24 mouse cellular contexts compared by ENCODE assay signal in the genomic region with DNA sequence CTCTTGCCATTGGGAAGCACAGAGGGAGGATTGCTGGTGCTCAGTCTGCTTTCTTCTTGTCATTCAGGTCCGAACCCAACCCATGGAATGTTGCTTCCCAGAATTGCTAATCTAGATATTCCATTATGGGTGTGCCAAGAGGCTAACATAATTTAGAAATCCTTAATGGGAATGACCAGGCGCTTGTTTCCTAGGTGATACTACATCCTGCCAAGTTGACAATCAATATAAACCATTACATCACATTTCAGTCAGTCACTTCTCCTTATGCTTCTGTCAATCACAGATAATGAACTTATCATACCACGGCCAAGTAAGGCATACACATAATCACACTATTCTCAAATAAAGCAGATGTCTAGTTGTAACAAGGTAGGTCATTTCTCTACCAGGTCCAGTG.
DNase-seq lines count a peak whose midpoint lies in the region; ATAC-seq and TF ChIP-seq lines count a peak whose summit lies in the region.
"Had no signal": no experiment of that assay in that cellular context is flagged by ENCODE, and none has a peak within 500 bp of the region (broad histone marks: within the 10 kb centered on the region; RNA-seq: fewer than 3 reads in every experiment).

No protein-coding gene starts in this region.

- H3K79me2 ChIP-seq in liver, adult 2 months (ENCODE audit: control insufficient read depth, insufficient read depth, low read length) = no peaks in the 10 kb centered on the region

- H3K36me3 ChIP-seq in forebrain, embryonic 12.5 days (replicated peaks) = no peaks in the 10 kb centered on the region
- no peaks in the 10 kb centered on the region for H3K36me3 ChIP-seq in forebrain, embryonic 11.5 days (ENCODE audit: control insufficient read depth, insufficient read depth, low read length)
- no peaks in the 10 kb centered on the region for H3K36me3 ChIP-seq in forebrain, embryonic 14.5 days (ENCODE audit: control insufficient read depth, insufficient read depth, low read length)
- H3K36me3 ChIP-seq in forebrain, postnatal 0 days (ENCODE audit: insufficient read depth) = no peaks in the 10 kb centered on the region
- no peaks in the 10 kb centered on the region for H3K36me3 ChIP-seq in liver, adult 2 months (ENCODE audit: control insufficient read depth, insufficient read depth, low read length)
- no peaks in the 10 kb centered on the region for H3K36me3 ChIP-seq in forebrain, embryonic 16.5 days (ENCODE audit: control insufficient read depth, insufficient read depth)
- H3K36me3 ChIP-seq: embryonic facial prominence, embryonic 10.5 days; embryonic facial prominence, embryonic 12.5 days; G1E had no signal

- H3K27me3 ChIP-seq in forebrain, embryonic 12.5 days = no peaks in the 10 kb centered on the region
- no peaks in the 10 kb centered on the region for H3K27me3 ChIP-seq in forebrain, embryonic 11.5 days (ENCODE audit: control insufficient read depth, insufficient read depth, low read length)
- no peaks in the 10 kb centered on the region for H3K27me3 ChIP-seq in forebrain, embryonic 14.5 days (replicated peaks; ENCODE audit: control insufficient read depth, insufficient read depth, low read length)
- H3K27me3 ChIP-seq in forebrain, postnatal 0 days (ENCODE audit: insufficient read depth, low read length) = no peaks in the 10 kb centered on the region
- H3K27me3 ChIP-seq in liver, adult 2 months (ENCODE audit: control insufficient read depth, insufficient read depth, low read length) = no peaks in the 10 kb centered on the region
- no peaks in the 10 kb centered on the region for H3K27me3 ChIP-seq in forebrain, embryonic 16.5 days (replicated peaks; ENCODE audit: control insufficient read depth, insufficient read depth, low read length)
- H3K27me3 ChIP-seq: CH12.LX; embryonic facial prominence, embryonic 12.5 days; Patski had no signal

- no peak overlapping the region for H3K4me3 ChIP-seq in forebrain, embryonic 12.5 days (replicated peaks)
- no peak overlapping the region for H3K4me3 ChIP-seq in forebrain, embryonic 11.5 days (ENCODE audit: low read depth, low read length)
- no peak overlapping the region for H3K4me3 ChIP-seq in forebrain, embryonic 14.5 days (ENCODE audit: low read depth, low read length)
- no peak overlapping the region for H3K4me3 ChIP-seq in forebrain, postnatal 0 days (ENCODE audit: low read depth, low read length)
- H3K4me3 ChIP-seq in liver, adult 2 months (ENCODE audit: insufficient read depth, low read depth, low read length) = no peak overlapping the region
- no peak overlapping the region for H3K4me3 ChIP-seq in forebrain, embryonic 16.5 days (replicated peaks; ENCODE audit: low read length)
- H3K4me3 ChIP-seq: embryonic facial prominence, embryonic 10.5 days; embryonic facial prominence, embryonic 12.5 days had no signal

- peak; percentile 17; the same call in 1 of the 2 replicates for ATAC-seq in forebrain, embryonic 12.5 days (ENCODE audit: low FRiP score)
- ATAC-seq in forebrain, embryonic 11.5 days (replicated peaks; ENCODE audit: low FRiP score) = no peak
- peak; percentile 50; the same call in 1 of the 2 replicates for ATAC-seq in forebrain, embryonic 14.5 days
- ATAC-seq in forebrain, postnatal 0 days = no peak
- peak; percentile 72 for ATAC-seq in forebrain, embryonic 16.5 days
- ATAC-seq: activated CD4-positive, CD25-positive, alpha-beta regulatory T cell, adult 4 months; CD4-positive, CD25-positive, alpha-beta regulatory T cell, adult 4 months; Patski had no signal

- DNase-seq in forebrain, embryonic 11.5 days (ENCODE audit: low spot score) = no peak
- peak; percentile 30 for DNase-seq in forebrain, embryonic 14.5 days (ENCODE audit: low spot score)
- no peak for DNase-seq in forebrain, postnatal 0 days
- peak; percentile 31 for DNase-seq in liver, adult 2 months (ENCODE audit: extremely low read depth, low read depth, low spot score)
- no peak for DNase-seq in liver
- no peak for DNase-seq in cerebellum, postnatal 10 days
- DNase-seq: adrenal gland, adult 8-10 months; adrenal gland, postnatal 14 days; adrenal gland, postnatal 36 days; B cell, adult 2 months; cerebellum, adult 11 months; cerebellum, adult 18-20 months; cerebellum, adult 8-10 months; cerebellum, adult 9-11 months; cerebellum, postnatal 25 days had no signal

- H3K9me3 ChIP-seq in forebrain, embryonic 12.5 days = no peaks in the 10 kb centered on the region
- H3K9me3 ChIP-seq in forebrain, embryonic 11.5 days (ENCODE audit: control insufficient read depth, low read length) = no peaks in the 10 kb centered on the region
- no peaks in the 10 kb centered on the region for H3K9me3 ChIP-seq in forebrain, embryonic 14.5 days (replicated peaks; ENCODE audit: control insufficient read depth, low read length)
- no peaks in the 10 kb centered on the region for H3K9me3 ChIP-seq in forebrain, postnatal 0 days (ENCODE audit: low read length)
- no peaks in the 10 kb centered on the region for H3K9me3 ChIP-seq in forebrain, embryonic 16.5 days (ENCODE audit: control insufficient read depth, low read length)
- H3K9me3 ChIP-seq: embryonic facial prominence, embryonic 10.5 days; embryonic facial prominence, embryonic 12.5 days had no signal

- H3K4me2 ChIP-seq in forebrain, embryonic 12.5 days = no peak overlapping the region
- no peak overlapping the region for H3K4me2 ChIP-seq in forebrain, embryonic 11.5 days (ENCODE audit: low read depth, low read length, severe bottlenecking)
- H3K4me2 ChIP-seq in forebrain, embryonic 14.5 days (ENCODE audit: low read length) = no peak overlapping the region
- H3K4me2 ChIP-seq in forebrain, postnatal 0 days (ENCODE audit: low read depth) = no peak overlapping the region
- H3K4me2 ChIP-seq in forebrain, embryonic 16.5 days (ENCODE audit: low read length) = no peak overlapping the region
- H3K4me2 ChIP-seq: embryonic facial prominence, embryonic 12.5 days had no signal

- WGBS in forebrain, embryonic 12.5 days = 75% methylated on average over 3 of the region's 3 CpGs
- 83% methylated on average over 3 of the region's 3 CpGs for WGBS in forebrain, embryonic 11.5 days
- 54% methylated on average over 3 of the region's 3 CpGs for WGBS in forebrain, embryonic 14.5 days
- 43% methylated on average over 3 of the region's 3 CpGs for WGBS in forebrain, postnatal 0 days
- 49% methylated on average over 3 of the region's 3 CpGs for WGBS in liver, adult 2 months
- WGBS in forebrain, embryonic 16.5 days = 32% methylated on average over 3 of the region's 3 CpGs

- TF ChIP-seq CTCF in forebrain, postnatal 0 days (IDR thresholded peaks at IDR 0.05; ENCODE audit: low read depth) = no peak
- no peak for TF ChIP-seq CTCF in liver, adult 2 months (IDR thresholded peaks at IDR 0.05; ENCODE audit: low read depth, low read length)

- no peaks in the 10 kb centered on the region for H3K4me1 ChIP-seq in forebrain, embryonic 12.5 days
- no peaks in the 10 kb centered on the region for H3K4me1 ChIP-seq in forebrain, embryonic 11.5 days (replicated peaks; ENCODE audit: control insufficient read depth, insufficient read depth, low read length)
- H3K4me1 ChIP-seq in forebrain, embryonic 14.5 days (ENCODE audit: control insufficient read depth, insufficient read depth, low read length) = no peaks in the 10 kb centered on the region
- H3K4me1 ChIP-seq in forebrain, postnatal 0 days (ENCODE audit: insufficient read depth) = no peaks in the 10 kb centered on the region
- no peaks in the 10 kb centered on the region for H3K4me1 ChIP-seq in liver, adult 2 months (ENCODE audit: control insufficient read depth, insufficient read depth, low read length)
- no peaks in the 10 kb centered on the region for H3K4me1 ChIP-seq in forebrain, embryonic 16.5 days (replicated peaks; ENCODE audit: control insufficient read depth, insufficient read depth, low read length)
- H3K4me1 ChIP-seq: embryonic facial prominence, embryonic 10.5 days; embryonic facial prominence, embryonic 12.5 days had no signal

- TF ChIP-seq POLR2A in liver, adult 2 months (IDR thresholded peaks at IDR 0.05; ENCODE audit: extremely low read depth, insufficient read depth, low read length) = no peak

- no peak overlapping the region for H3K9ac ChIP-seq in forebrain, embryonic 12.5 days
- H3K9ac ChIP-seq in forebrain, embryonic 11.5 days (ENCODE audit: low read length) = no peak overlapping the region
- no peak overlapping the region for H3K9ac ChIP-seq in forebrain, embryonic 14.5 days (ENCODE audit: low read length)
- no peak overlapping the region for H3K9ac ChIP-seq in forebrain, postnatal 0 days
- no peak overlapping the region for H3K9ac ChIP-seq in liver, adult 2 months (ENCODE audit: low read depth, low read length)
- H3K9ac ChIP-seq in forebrain, embryonic 16.5 days (replicated peaks; ENCODE audit: low read depth, low read length) = no peak overlapping the region
- H3K9ac ChIP-seq: embryonic facial prominence, embryonic 12.5 days had no signal

- H3K27ac ChIP-seq in forebrain, embryonic 12.5 days = no peak overlapping the region
- H3K27ac ChIP-seq in forebrain, embryonic 11.5 days (ENCODE audit: low read depth, low read length) = no peak overlapping the region
- no peak overlapping the region for H3K27ac ChIP-seq in forebrain, embryonic 14.5 days (ENCODE audit: low read depth, low read length)
- no peak overlapping the region for H3K27ac ChIP-seq in forebrain, postnatal 0 days (ENCODE audit: low read depth, low read length)
- H3K27ac ChIP-seq in liver, adult 2 months (replicated peaks; ENCODE audit: insufficient read depth, low read depth, low read length) = no peak overlapping the region
- no peak overlapping the region for H3K27ac ChIP-seq in forebrain, embryonic 16.5 days (ENCODE audit: low read length)
- H3K27ac ChIP-seq: embryonic facial prominence, embryonic 10.5 days; embryonic facial prominence, embryonic 12.5 days had no signal

Comparison
In these comparisons a context has a peak if more than half of its experiments do, and no peak if none do; other contexts are left out.
1. ATAC-seq: peak in forebrain, embryonic 12.5 days (single experiment), forebrain, embryonic 14.5 days (single experiment) and forebrain, embryonic 16.5 days (single experiment); none in forebrain, embryonic 11.5 days (single experiment) and forebrain, postnatal 0 days (single experiment).
2. DNase-seq: peak in forebrain, embryonic 14.5 days (single experiment) and liver, adult 2 months (single experiment); none in forebrain, embryonic 11.5 days (single experiment), forebrain, postnatal 0 days (single experiment), liver (single experiment) and cerebellum, postnatal 10 days (0 of 2).